Mouse (Mus musculus) hindbrain, embryonic 13.5 days (tissue): ENCODE measurements around the gene Cfdp1. TPM values are rescaled to one million over a fixed set of nuclear protein-coding genes. Genes with fewer than 3 reads are reported as not detected.

Source experiments
- ATAC-seq: fragments of 200-750 bp; cut with Nextera tagmentation; 2 replicates; pipeline ENCODE4 v1.8.0; 2017; ENCODE audit warnings: moderate TSS enrichment; ENCODE audit not compliant: low FRiP score
- H3K27ac ChIP-seq: fragments of 300-500 bp; sonication (generic); 2 replicates; pipeline ENCODE4 v1.5.1; 2015; ENCODE audit warnings: inconsistent platforms, mild to moderate bottlenecking, moderate library complexity
- H3K27me3 ChIP-seq: fragments of 300-500 bp; sonication (generic); 2 replicates; pipeline ENCODE4 v1.6.1; 2015; ENCODE audit warnings: mild to moderate bottlenecking, inconsistent platforms
- H3K36me3 ChIP-seq: fragments of 300-500 bp; sonication (generic); 2 replicates; pipeline ENCODE4 v1.6.1; 2015; ENCODE audit warnings: mild to moderate bottlenecking, inconsistent platforms
- H3K4me1 ChIP-seq: fragments of 300-500 bp; sonication (generic); replicated peaks from 2 replicates; pipeline ENCODE4 v1.6.1; 2015; ENCODE audit warnings: inconsistent platforms
- H3K4me2 ChIP-seq: fragments of 300-500 bp; sonication (generic); 2 replicates; pipeline ENCODE4 v1.6.1; 2015; ENCODE audit warnings: inconsistent platforms, mild to moderate bottlenecking, moderate library complexity
- H3K4me3 ChIP-seq: fragments of 300-500 bp; sonication (generic); 2 replicates; pipeline ENCODE4 v1.5.1; 2015; ENCODE audit warnings: mild to moderate bottlenecking, inconsistent platforms
- H3K9ac ChIP-seq: fragments of 300-500 bp; sonication (generic); 2 replicates; pipeline ENCODE4 v1.6.1; 2015; ENCODE audit warnings: mild to moderate bottlenecking, inconsistent platforms
- H3K9me3 ChIP-seq: fragments of 300-500 bp; sonication (generic); 2 replicates; pipeline ENCODE4 v1.6.1; 2016; ENCODE audit warnings: inconsistent platforms
- WGBS: fragments of 180-500 bp; shearing (Covaris S2); methylation state at CpG from one replicate; pipeline ENCODE4 v1.1.7; 2015; 5-methylcytosine and 5-hydroxymethylcytosine counted together
- polyA plus RNA-seq: library from polyadenylated mRNA; unstranded; fragments of >200 nt; fragmentation: Nextera tagmentation; extraction: Ambion mirVana; gene quantifications from 2 replicates; pipeline ENCODE4 v1.2.1, GENCODE M21; 2015

Cfdp1 gene
- polyA plus RNA-seq, 1 experiment from 2014 or later: 199 TPM

GRCm38 (mm10) chr8:111754736-111755135, 99.4 kb downstream of the Cfdp1 start:
- no peak overlapping the region for H3K9ac ChIP-seq
- H3K27me3 ChIP-seq: no peaks in the 10 kb centered on the region
- H3K36me3 ChIP-seq: no peaks in the 10 kb centered on the region
- 87% methylated on average over 6 of the region's 6 CpGs for WGBS
- H3K4me2 ChIP-seq: no peak overlapping the region
- ATAC-seq: no peak
- no peak overlapping the region for H3K27ac ChIP-seq
- H3K9me3 ChIP-seq: no peaks in the 10 kb centered on the region
- no peaks in the 10 kb centered on the region for H3K4me1 ChIP-seq
- H3K4me3 ChIP-seq: no peak overlapping the region

GRCm38 (mm10) chr8:111754088-111754487, 100.0 kb downstream of the Cfdp1 start:
- no peaks in the 10 kb centered on the region for H3K4me1 ChIP-seq
- WGBS: 62% methylated on average over 2 of the region's 2 CpGs
- ATAC-seq: no peak
- H3K9ac ChIP-seq: no peak overlapping the region
- H3K4me3 ChIP-seq: no peak overlapping the region
- H3K36me3 ChIP-seq: no peaks in the 10 kb centered on the region
- no peaks in the 10 kb centered on the region for H3K9me3 ChIP-seq
- H3K4me2 ChIP-seq: no peak overlapping the region
- H3K27me3 ChIP-seq: no peaks in the 10 kb centered on the region
- H3K27ac ChIP-seq: no peak overlapping the region

- H3K4me1 ChIP-seq: peaks cover 24% of the 10 kb centered on the region
- no peak overlapping the region for H3K9ac ChIP-seq
- no peak overlapping the region for H3K27ac ChIP-seq
- no peak for ATAC-seq
- no peak overlapping the region for H3K4me2 ChIP-seq
- no peaks in the 10 kb centered on the region for H3K9me3 ChIP-seq
- no peaks in the 10 kb centered on the region for H3K36me3 ChIP-seq
- H3K4me3 ChIP-seq: no peak overlapping the region
- H3K27me3 ChIP-seq: no peaks in the 10 kb centered on the region
- WGBS: 60% methylated on average over 6 of the region's 6 CpGs
These were observed 105.3 kb downstream of the Cfdp1 start for GRCm38 (mm10) chr8:111748766-111749165.

- Histone ChIP-seq H3K9ac (no peak overlapping the region), H3K4me3 (no peak overlapping the region), H3K27me3 (no peaks in the 10 kb centered on the region), H3K27ac (no peak overlapping the region), H3K4me1 (peaks cover 24% of the 10 kb centered on the region), H3K4me2 (no peak overlapping the region), H3K9me3 (no peaks in the 10 kb centered on the region), H3K36me3 (no peaks in the 10 kb centered on the region)
- no peak for ATAC-seq
- 86% methylated on average over 8 of the region's 8 CpGs for WGBS
These were observed 106.0 kb downstream of the Cfdp1 start for GRCm38 (mm10) chr8:111747866-111748649.

- no peak for ATAC-seq
- H3K27me3 ChIP-seq: no peaks in the 10 kb centered on the region
- H3K9me3 ChIP-seq: no peaks in the 10 kb centered on the region
- H3K4me1 ChIP-seq: peaks cover 37% of the 10 kb centered on the region
- no peak overlapping the region for H3K9ac ChIP-seq
- 83% methylated on average over 13 of the region's 13 CpGs for WGBS
- H3K36me3 ChIP-seq: no peaks in the 10 kb centered on the region
- no peak overlapping the region for H3K4me3 ChIP-seq
- peak overlapping the region; percentile 75; the same call in 1 of the 2 replicates for H3K27ac ChIP-seq
- H3K4me2 ChIP-seq: no peak overlapping the region
These were observed 107.3 kb downstream of the Cfdp1 start for GRCm38 (mm10) chr8:111746582-111747465.

GRCm38 (mm10) chr8:111745591-111746418, 108.3 kb downstream of the Cfdp1 start:
- ATAC-seq: peak; percentile 64
- Histone ChIP-seq H3K4me1 (peaks cover 47% of the 10 kb centered on the region), H3K9ac (peak overlapping the region; percentile 49), H3K4me2 (peak overlapping the region; percentile 45), H3K9me3 (no peaks in the 10 kb centered on the region), H3K4me3 (peak overlapping the region; percentile 17; the same call in 1 of the 2 replicates), H3K27ac (peak overlapping the region; percentile 75), H3K36me3 (no peaks in the 10 kb centered on the region), H3K27me3 (no peaks in the 10 kb centered on the region)
- WGBS: 7% methylated on average over 23 of the region's 23 CpGs

GRCm38 (mm10) chr8:111745086-111745485, 109.0 kb downstream of the Cfdp1 start:
- no peaks in the 10 kb centered on the region for H3K36me3 ChIP-seq
- H3K4me2 ChIP-seq: peak overlapping the region; percentile 45
- no peak for ATAC-seq
- H3K9me3 ChIP-seq: no peaks in the 10 kb centered on the region
- 60% methylated on average over 5 of the region's 5 CpGs for WGBS
- H3K9ac ChIP-seq: peak overlapping the region; percentile 49; the same call in 1 of the 2 replicates
- no peaks in the 10 kb centered on the region for H3K27me3 ChIP-seq
- H3K4me3 ChIP-seq: no peak overlapping the region
- peak overlapping the region; percentile 75; the same call in 1 of the 2 replicates for H3K27ac ChIP-seq
- peaks cover 54% of the 10 kb centered on the region for H3K4me1 ChIP-seq

- H3K4me2 ChIP-seq: peak within 1 kb of the TSS; percentile 88
- H3K4me3 ChIP-seq: peak within 1 kb of the TSS; percentile 94
- no peaks in the 10 kb centered on the region for H3K27me3 ChIP-seq
- peaks cover 65% of the 10 kb centered on the region for H3K4me1 ChIP-seq
- H3K9me3 ChIP-seq: no peaks in the 10 kb centered on the region
- peak within 1 kb of the TSS; percentile 98 for H3K9ac ChIP-seq
- H3K36me3 ChIP-seq: no peaks in the 10 kb centered on the region
- peak; percentile 62 for ATAC-seq
- peak within 1 kb of the TSS; percentile 91 for H3K27ac ChIP-seq
- 13% methylated on average over 31 of the region's 40 CpGs for WGBS
These were observed 110.0 kb downstream of the Cfdp1 start, which contains the start of gene Bcar1 for GRCm38 (mm10) chr8:111743792-111744696. Gene Bcar1 (minus strand): TSS chr8:111743809.

GRCm38 (mm10) chr8:111743101-111743791, 110.8 kb downstream of the Cfdp1 start:
- Histone ChIP-seq H3K27me3 (no peaks in the 10 kb centered on the region), H3K4me3 (peak overlapping the region; percentile 94), H3K4me2 (peak overlapping the region; percentile 88), H3K4me1 (peaks cover 73% of the 10 kb centered on the region), H3K27ac (peak overlapping the region; percentile 91), H3K9me3 (no peaks in the 10 kb centered on the region), H3K9ac (peak overlapping the region; percentile 98), H3K36me3 (no peaks in the 10 kb centered on the region)
- WGBS: under 1% methylated on average over 31 of the region's 44 CpGs
- ATAC-seq: peak; percentile 34

- H3K4me1 ChIP-seq: peaks cover 80% of the 10 kb centered on the region
- H3K36me3 ChIP-seq: no peaks in the 10 kb centered on the region
- 20% methylated on average over 11 of the region's 11 CpGs for WGBS
- H3K4me3 ChIP-seq: peak overlapping the region; percentile 94
- H3K4me2 ChIP-seq: peak overlapping the region; percentile 88
- H3K9me3 ChIP-seq: no peaks in the 10 kb centered on the region
- ATAC-seq: 0 out of 2 replicates have a peak, but pooled peaks have one; percentile 8
- H3K27me3 ChIP-seq: no peaks in the 10 kb centered on the region
- H3K27ac ChIP-seq: peak overlapping the region; percentile 91
- H3K9ac ChIP-seq: peak overlapping the region; percentile 98
These were observed 111.6 kb downstream of the Cfdp1 start for GRCm38 (mm10) chr8:111742261-111743037.
